Comparison of ENCODE assay signal across 15 mouse cellular contexts in the genomic region with DNA sequence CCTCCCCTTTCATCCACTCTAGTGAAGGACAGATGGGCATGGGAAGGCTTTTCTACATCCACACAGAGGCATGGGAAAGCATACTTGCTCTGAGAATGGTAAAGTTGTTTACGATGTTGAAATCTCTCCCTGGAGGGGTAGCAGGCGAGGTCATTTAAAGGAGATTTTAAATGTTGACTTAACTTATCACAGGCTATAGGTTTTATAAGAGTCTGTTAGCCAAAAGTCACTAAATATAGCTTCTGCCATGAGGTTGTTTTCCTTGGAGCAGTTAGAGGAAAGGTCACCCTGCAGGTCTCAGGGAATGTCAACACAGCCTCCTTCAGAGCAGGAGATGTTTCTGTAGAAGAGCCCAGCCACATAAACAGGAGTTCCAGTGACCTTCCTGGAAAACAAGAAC.
DNase-seq lines count a peak whose midpoint lies in the region; ATAC-seq and TF ChIP-seq lines count a peak whose summit lies in the region.
"Had no signal": no experiment of that assay in that cellular context is flagged by ENCODE, and none has a peak within 500 bp of the region (broad histone marks: within the 10 kb centered on the region; RNA-seq: fewer than 3 reads in every experiment).

No protein-coding gene starts in this region.

- H3K27me3 ChIP-seq in stomach, embryonic 14.5 days (ENCODE audit: control insufficient read depth, insufficient read depth, low read length) = no peaks in the 10 kb centered on the region
- H3K27me3 ChIP-seq: neural tube, embryonic 13.5 days had no signal

- no peak overlapping the region for H3K4me3 ChIP-seq in stomach, embryonic 14.5 days (ENCODE audit: low read depth, low read length)
- H3K4me3 ChIP-seq: neural tube, embryonic 13.5 days had no signal

- no peak for TF ChIP-seq CTCF in brain, embryonic 14.5 days (IDR thresholded peaks at IDR 0.05; ENCODE audit: borderline replicate concordance, extremely low read depth, insufficient read depth, insufficient read length)

- 0 out of 2 replicates have a peak, but pooled peaks have one; percentile 42 for ATAC-seq in stomach, embryonic 14.5 days (ENCODE audit: insufficient number of reproducible peaks, insufficient read depth, low FRiP score, low read depth)

- no peaks in the 10 kb centered on the region for H3K9me3 ChIP-seq in stomach, embryonic 14.5 days (ENCODE audit: control insufficient read depth, low read depth, low read length)
- H3K9me3 ChIP-seq: neural tube, embryonic 13.5 days had no signal

- no peak for TF ChIP-seq POLR2A in brain, embryonic 14.5 days (IDR thresholded peaks at IDR 0.05; ENCODE audit: borderline replicate concordance, extremely low read depth, insufficient read depth, insufficient read length, poor library complexity, severe bottlenecking)

- no peak overlapping the region for H3K9ac ChIP-seq in stomach, embryonic 14.5 days (replicated peaks; ENCODE audit: low read depth, low read length)
- H3K9ac ChIP-seq: lung, embryonic 14.5 days; neural tube, embryonic 13.5 days had no signal

- WGBS in stomach, embryonic 14.5 days = 43% methylated on average over 2 of the region's 2 CpGs

- no peaks in the 10 kb centered on the region for H3K36me3 ChIP-seq in stomach, embryonic 14.5 days (ENCODE audit: control insufficient read depth, insufficient read depth, low read length)
- H3K36me3 ChIP-seq: neural tube, embryonic 13.5 days had no signal

- H3K27ac ChIP-seq in stomach, embryonic 14.5 days (ENCODE audit: low read length) = no peak overlapping the region
- H3K27ac ChIP-seq: neural tube, embryonic 13.5 days had no signal

- 0 out of 2 replicates have a peak, but pooled peaks cover 2% of the 10 kb centered on the region for H3K4me1 ChIP-seq in stomach, embryonic 14.5 days (ENCODE audit: control insufficient read depth, insufficient read depth, low read length)
- H3K4me1 ChIP-seq: neural tube, embryonic 13.5 days had no signal

- H3K4me2 ChIP-seq in stomach, embryonic 14.5 days (replicated peaks; ENCODE audit: low read depth, low read length) = no peak overlapping the region
- H3K4me2 ChIP-seq: liver, embryonic 11.5 days; lung, embryonic 14.5 days; neural tube, embryonic 13.5 days had no signal

- peak; percentile 19 for DNase-seq in kidney, adult 9 months
- DNase-seq in kidney, adult 11 months = no peak
- DNase-seq in brain, embryonic 14.5 days (ENCODE audit: low read depth) = peak; percentile 22
- peak; percentile 12 for DNase-seq in embryo, embryonic 11 days
- DNase-seq in retina, postnatal 1 day = no peak
- DNase-seq in left cerebral cortex, adult 11 months (ENCODE audit: low spot score) = no peak
- DNase-seq: adrenal gland, postnatal 14 days; cerebellum, postnatal 10 days; gastrocnemius, postnatal 36 days; heart, postnatal 14 days; lung, embryonic 14.5 days; thymus, postnatal 25 days had no signal

Comparison
In these comparisons a context has a peak if more than half of its experiments do, and no peak if none do; other contexts are left out.
1. DNase-seq: peak in kidney, adult 9 months (single experiment), brain, embryonic 14.5 days (single experiment) and embryo, embryonic 11 days (single experiment); none in kidney, adult 11 months (single experiment), retina, postnatal 1 day (single experiment) and left cerebral cortex, adult 11 months (single experiment).